Comparison of ENCODE assay signal across 8 mouse cellular contexts in the genomic region with DNA sequence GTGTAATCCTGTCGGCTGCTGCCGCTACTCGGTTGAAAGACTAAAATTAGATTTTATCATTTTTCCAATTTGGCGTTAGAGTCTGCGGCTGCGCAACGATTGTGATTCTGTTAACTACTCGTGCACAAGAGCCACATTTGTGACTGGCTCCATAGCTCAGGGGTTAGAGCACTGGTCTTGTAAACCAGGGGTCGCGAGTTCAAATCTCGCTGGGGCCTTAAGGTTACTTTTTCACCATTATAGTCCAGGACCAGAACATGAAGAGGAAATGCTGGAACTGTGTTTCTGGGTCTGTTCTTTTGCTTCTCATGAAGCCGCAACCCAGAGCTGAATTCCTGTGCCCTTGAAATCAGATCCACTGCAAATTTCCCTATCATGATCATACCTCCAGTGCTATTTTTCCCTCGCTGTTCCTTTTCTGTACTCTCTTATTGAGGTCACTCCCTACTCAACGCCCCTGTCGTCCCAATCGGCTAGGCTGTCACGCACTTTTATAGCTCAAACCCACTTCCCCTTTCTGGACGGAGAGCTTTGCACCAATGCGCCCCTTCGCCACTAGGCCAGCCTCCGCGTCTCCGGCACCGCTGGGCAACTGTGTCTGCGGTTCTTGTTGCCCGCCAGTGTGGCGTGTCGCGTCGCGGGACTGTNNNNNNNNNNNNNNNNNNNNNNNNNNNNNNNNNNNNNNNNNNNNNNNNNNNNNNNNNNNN. TPM values are rescaled to one million over a fixed set of nuclear protein-coding genes. Genes with fewer than 3 reads are reported as not detected.
DNase-seq lines count a peak whose midpoint lies in the region; ATAC-seq and TF ChIP-seq lines count a peak whose summit lies in the region.

No protein-coding gene starts in this region.

- H3K4me3 ChIP-seq in embryonic facial prominence, embryonic 13.5 days: peak overlapping the region; percentile 69
- peak overlapping the region; percentile 55 for H3K4me3 ChIP-seq in limb, embryonic 14.5 days (replicated peaks; ENCODE audit: low read length)
- peak overlapping the region; percentile 63 for H3K4me3 ChIP-seq in midbrain, embryonic 16.5 days (ENCODE audit: low read depth, low read length)

- peak overlapping the region; percentile 86 for H3K4me2 ChIP-seq in embryonic facial prominence, embryonic 13.5 days
- H3K4me2 ChIP-seq in limb, embryonic 14.5 days (replicated peaks; ENCODE audit: low read depth, low read length, severe bottlenecking): peak overlapping the region; percentile 68
- peak overlapping the region; percentile 95 for H3K4me2 ChIP-seq in midbrain, embryonic 16.5 days (ENCODE audit: low read length)

- DNase-seq in 416B (ENCODE audit: low read depth): peak; percentile 94
- DNase-seq in adrenal gland, postnatal 4 days (ENCODE audit: low spot score in 2 of 2): peak; percentile 61 to 67
- peak; percentile 95 for DNase-seq in heart, adult 8-10 months (ENCODE audit: low spot score)
- peak; percentile 91 for DNase-seq in kidney, adult 9 months
- DNase-seq in limb, embryonic 14.5 days (ENCODE audit: low spot score): peak; percentile 83
- DNase-seq in spleen, postnatal 10 days (ENCODE audit: low spot score in 2 of 2): peak; percentile 84 to 87

- no peaks in the 10 kb centered on the region for H3K9me3 ChIP-seq in embryonic facial prominence, embryonic 13.5 days
- H3K9me3 ChIP-seq in limb, embryonic 14.5 days (ENCODE audit: control insufficient read depth, low read length): no peaks in the 10 kb centered on the region
- no peaks in the 10 kb centered on the region for H3K9me3 ChIP-seq in midbrain, embryonic 16.5 days (replicated peaks; ENCODE audit: control insufficient read depth, low read length, poor library complexity, severe bottlenecking)

- under 1% methylated on average over 31 of the region's 31 CpGs for WGBS in embryonic facial prominence, embryonic 13.5 days
- WGBS in limb, embryonic 14.5 days: under 1% methylated on average over 31 of the region's 31 CpGs
- under 1% methylated on average over 31 of the region's 31 CpGs for WGBS in midbrain, embryonic 16.5 days

- H3K4me1 ChIP-seq in embryonic facial prominence, embryonic 13.5 days: peaks cover 18% of the 10 kb centered on the region
- peaks cover 21% of the 10 kb centered on the region for H3K4me1 ChIP-seq in limb, embryonic 14.5 days (ENCODE audit: control insufficient read depth, insufficient read depth, low read length)
- peaks cover 26% of the 10 kb centered on the region for H3K4me1 ChIP-seq in midbrain, embryonic 16.5 days (ENCODE audit: control insufficient read depth, insufficient read depth, low read length)

- no peak for TF ChIP-seq POLR2A in limb, embryonic 14.5 days (IDR thresholded peaks at IDR 0.05; ENCODE audit: borderline replicate concordance, extremely low read depth, insufficient read depth, insufficient read length)

- H3K9ac ChIP-seq in embryonic facial prominence, embryonic 13.5 days: peak overlapping the region; percentile 72
- H3K9ac ChIP-seq in limb, embryonic 14.5 days (ENCODE audit: low read depth, low read length, severe bottlenecking): peak overlapping the region; percentile 50
- H3K9ac ChIP-seq in midbrain, embryonic 16.5 days (ENCODE audit: low read depth, low read length): peak overlapping the region; percentile 65

- H3K27me3 ChIP-seq in embryonic facial prominence, embryonic 13.5 days: peaks cover 12% of the 10 kb centered on the region
- H3K27me3 ChIP-seq in limb, embryonic 14.5 days (ENCODE audit: control insufficient read depth, insufficient read depth, low read length): no peaks in the 10 kb centered on the region; the same call in 1 of the 2 replicates
- H3K27me3 ChIP-seq in midbrain, embryonic 16.5 days (ENCODE audit: control insufficient read depth, insufficient read depth, low read depth, low read length): no peaks in the 10 kb centered on the region

- ATAC-seq in embryonic facial prominence, embryonic 13.5 days (ENCODE audit: insufficient number of reproducible peaks, insufficient read depth, low FRiP score, low TSS enrichment, low read depth): peak; percentile 33
- ATAC-seq in limb, embryonic 14.5 days (ENCODE audit: low FRiP score, low read depth): peak; percentile 74
- peak; percentile 69 for ATAC-seq in midbrain, embryonic 16.5 days

- H3K27ac ChIP-seq in embryonic facial prominence, embryonic 13.5 days: no peak overlapping the region
- H3K27ac ChIP-seq in limb, embryonic 14.5 days (replicated peaks; ENCODE audit: low read depth, low read length): no peak overlapping the region
- peak overlapping the region; percentile 70 for H3K27ac ChIP-seq in midbrain, embryonic 16.5 days (ENCODE audit: low read length)

- H3K36me3 ChIP-seq in embryonic facial prominence, embryonic 13.5 days: no peaks in the 10 kb centered on the region
- H3K36me3 ChIP-seq in limb, embryonic 14.5 days (ENCODE audit: control insufficient read depth, insufficient read depth, low read length): no peaks in the 10 kb centered on the region
- H3K36me3 ChIP-seq in midbrain, embryonic 16.5 days (ENCODE audit: control insufficient read depth, insufficient read depth, low read length): no peaks in the 10 kb centered on the region

RNA-seq across cellular contexts. Expression of gene Irgm1, which starts 17.9 kb away (rescaled TPM):
- total RNA-seq in adrenal gland, postnatal 4 days (2021): 10 to 100 TPM; 17.3 to 20.1 TPM
- polyA plus RNA-seq in embryonic facial prominence, embryonic 13.5 days (2015; fragmentation: Nextera tagmentation; extraction: Ambion mirVana): 3.9 and 4.3 TPM in 2 replicates
- 10 to 100 TPM; 11.7 to 13.3 (median 12.1) TPM for total RNA-seq in heart, adult 8-10 months (2022)
- 3.7 and 4.1 TPM in 2 replicates for polyA plus RNA-seq in limb, embryonic 14.5 days (2012; rRNA removed)
- polyA plus RNA-seq in limb, embryonic 14.5 days (2014; fragmentation: Nextera tagmentation; extraction: Ambion mirVana): 4.5 and 5.5 TPM in 2 replicates
- 2.0 and 2.8 TPM in 2 replicates for polyA plus RNA-seq in midbrain, embryonic 16.5 days (2015; fragmentation: Nextera tagmentation; extraction: Ambion mirVana)

RNA-seq across cellular contexts. Expression of gene Gm12184, which starts 27.2 kb away (rescaled TPM):
- total RNA-seq in adrenal gland, postnatal 4 days (2021): 1 to 10 TPM; 5.3 to 5.4 TPM
- polyA plus RNA-seq in embryonic facial prominence, embryonic 13.5 days (2015; fragmentation: Nextera tagmentation; extraction: Ambion mirVana): 3.4 and 3.6 TPM in 2 replicates
- 1 to 10 TPM; 1.6 to 5.4 (median 3.7) TPM for total RNA-seq in heart, adult 8-10 months (2022)
- 42.1 and 55.1 TPM in 2 replicates for polyA plus RNA-seq in limb, embryonic 14.5 days (2012; rRNA removed)
- 7.9 and 14.8 TPM in 2 replicates for polyA plus RNA-seq in limb, embryonic 14.5 days (2014; fragmentation: Nextera tagmentation; extraction: Ambion mirVana)
- polyA plus RNA-seq in midbrain, embryonic 16.5 days (2015; fragmentation: Nextera tagmentation; extraction: Ambion mirVana): 1.3 and 1.8 TPM in 2 replicates

RNA-seq across cellular contexts. Expression of gene Trim7, which starts 27.7 kb away (rescaled TPM):
- total RNA-seq in adrenal gland, postnatal 4 days (2021): 10 to 100 TPM in 1 of 2 experiments, 1 to 10 TPM in 1; 9.5 to 14.2 TPM
- 1.0 and 1.1 TPM in 2 replicates for polyA plus RNA-seq in embryonic facial prominence, embryonic 13.5 days (2015; fragmentation: Nextera tagmentation; extraction: Ambion mirVana)
- total RNA-seq in heart, adult 8-10 months (2022): 10 to 100 TPM; 15.6 to 31.7 (median 17.5) TPM
- polyA plus RNA-seq in limb, embryonic 14.5 days (2012; rRNA removed): 2.6 and 2.9 TPM in 2 replicates
- 1.2 and 2.0 TPM in 2 replicates for polyA plus RNA-seq in limb, embryonic 14.5 days (2014; fragmentation: Nextera tagmentation; extraction: Ambion mirVana)
- polyA plus RNA-seq in midbrain, embryonic 16.5 days (2015; fragmentation: Nextera tagmentation; extraction: Ambion mirVana): 1.8 and 3.6 TPM in 2 replicates

RNA-seq across cellular contexts. Expression of gene Trim41, which starts 36.5 kb away (rescaled TPM):
- 10 to 100 TPM; 62.4 to 69.7 TPM for total RNA-seq in adrenal gland, postnatal 4 days (2021)
- 8.3 and 8.7 TPM in 2 replicates for polyA plus RNA-seq in embryonic facial prominence, embryonic 13.5 days (2015; fragmentation: Nextera tagmentation; extraction: Ambion mirVana)
- total RNA-seq in heart, adult 8-10 months (2022): 10 to 100 TPM; 22.2 to 28.9 (median 23.8) TPM
- 51.5 and 52.4 TPM in 2 replicates for polyA plus RNA-seq in limb, embryonic 14.5 days (2012; rRNA removed)
- 5.5 and 7.0 TPM in 2 replicates for polyA plus RNA-seq in limb, embryonic 14.5 days (2014; fragmentation: Nextera tagmentation; extraction: Ambion mirVana)
- polyA plus RNA-seq in midbrain, embryonic 16.5 days (2015; fragmentation: Nextera tagmentation; extraction: Ambion mirVana): 6.7 and 6.9 TPM in 2 replicates

RNA-seq across cellular contexts. Expression of gene Gm5431, which starts 48.4 kb away (rescaled TPM):
- under 1 TPM; 0.73 to 0.96 TPM for total RNA-seq in adrenal gland, postnatal 4 days (2021)
- 0.23 and 0.28 TPM in 2 replicates for polyA plus RNA-seq in embryonic facial prominence, embryonic 13.5 days (2015; fragmentation: Nextera tagmentation; extraction: Ambion mirVana)
- total RNA-seq in heart, adult 8-10 months (2022): 1 to 10 TPM in 2 of 4 experiments, under 1 TPM in 2; 0.47 to 1.2 (median 0.90) TPM
- polyA plus RNA-seq in limb, embryonic 14.5 days (2012; rRNA removed): 0.16 and 0.19 TPM in 2 replicates
- polyA plus RNA-seq in limb, embryonic 14.5 days (2014; fragmentation: Nextera tagmentation; extraction: Ambion mirVana): 0.12 and 0.22 TPM in 2 replicates
- polyA plus RNA-seq in midbrain, embryonic 16.5 days (2015; fragmentation: Nextera tagmentation; extraction: Ambion mirVana): 0.15 and 0.20 TPM in 2 replicates
